Mouse (Mus musculus) layer of hippocampus, adult 9-11 months (tissue): Measurements from ENCODE around the gene Slc25a43.
"Not testable (repeated sequence)": the region's sequence is repeated elsewhere in the genome, so short reads cannot be mapped to it uniquely, and the experiment has no call there.

ENCODE experiments used
- DNase-seq: peaks from one replicate; pipeline ENCODE4 v3.0.0; 2022

Slc25a43 gene

GRCm38 (mm10) chrX:36789360-36789759, 45.9 kb downstream of the Slc25a43 start:
- DNase-seq = no peak

DNA sequence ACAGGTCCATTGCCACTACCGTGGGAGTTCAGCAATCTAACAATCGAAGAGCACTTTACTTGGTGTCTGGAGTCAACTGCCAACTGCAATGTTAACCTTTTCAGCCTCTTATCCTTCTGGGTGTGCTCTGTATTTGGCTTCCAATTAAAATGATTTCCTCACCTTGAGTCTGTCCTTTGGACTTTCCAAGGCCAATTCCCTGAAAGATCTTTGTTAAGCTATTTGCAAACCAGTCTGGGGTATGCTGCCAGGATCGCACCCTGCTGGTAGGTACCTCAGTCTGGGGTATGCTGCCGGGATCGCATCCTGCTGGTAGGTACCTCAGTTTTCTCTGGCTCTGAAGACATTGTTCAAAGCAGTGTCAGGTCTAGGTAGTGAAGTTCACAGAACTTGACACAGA, 51.1 kb downstream of the Slc25a43 start:
- no peak for DNase-seq

DNA sequence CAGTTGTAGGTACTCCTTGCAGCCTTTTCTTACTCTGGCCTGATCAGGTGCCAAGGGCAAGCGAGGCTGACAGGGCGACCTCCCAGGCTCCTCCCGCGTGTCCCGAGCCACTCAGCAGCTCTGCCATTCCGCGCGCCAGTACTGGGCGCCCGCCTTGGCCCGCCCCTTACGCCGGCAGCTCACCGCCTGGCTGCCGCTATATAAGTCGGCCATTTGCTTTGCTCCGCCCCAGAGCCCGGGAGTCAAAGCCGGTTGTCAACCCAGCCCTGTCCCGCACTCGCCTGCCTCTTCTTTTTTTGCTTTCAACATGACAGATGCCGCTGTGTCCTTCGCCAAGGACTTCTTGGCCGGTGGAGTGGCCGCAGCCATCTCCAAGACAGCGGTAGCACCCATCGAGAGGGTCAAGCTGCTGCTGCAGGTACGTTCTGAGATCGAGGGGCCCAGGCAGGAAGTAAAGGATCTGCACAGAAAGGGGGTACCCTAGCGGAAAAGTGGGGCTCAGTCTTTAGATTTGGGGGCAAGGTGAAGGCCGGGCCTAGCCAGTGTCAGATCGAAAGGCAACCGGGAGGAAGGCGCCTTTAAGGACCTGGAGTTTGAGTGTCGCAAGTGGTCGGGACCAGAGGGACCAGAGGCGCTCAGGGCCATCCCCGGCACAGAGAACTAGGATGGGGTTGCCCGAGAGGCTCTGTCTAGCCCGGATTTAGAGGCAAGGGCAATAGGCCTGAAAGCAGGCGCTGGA, 52.1 kb downstream of the Slc25a43 start, which contains the start of gene Slc25a5:
TSS of gene Slc25a5 (plus strand) at position 228 of the 739 bp plus-strand sequence.
- DNase-seq = peak; percentile 84

DNA sequence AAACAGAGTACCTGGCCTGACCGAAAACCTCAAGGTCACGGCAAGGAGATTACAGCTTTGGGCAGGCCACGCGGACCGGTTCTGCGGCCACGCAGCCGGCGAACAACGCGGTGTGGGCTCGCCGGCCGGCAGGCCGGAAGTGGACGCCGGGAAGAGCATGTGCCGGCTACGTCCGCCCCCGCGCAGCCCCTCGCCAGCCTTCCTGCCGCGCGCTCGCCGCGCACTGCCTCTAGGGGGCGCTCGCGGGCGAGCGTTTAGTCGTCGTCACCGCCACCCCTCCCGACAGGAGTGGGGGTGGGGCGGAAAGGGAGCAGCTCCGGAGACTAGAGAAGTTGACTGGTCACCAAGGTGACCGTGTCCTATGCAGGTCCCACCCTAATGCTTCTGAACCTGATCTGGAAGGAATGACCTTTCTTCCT, 52.7 kb downstream of the Slc25a43 start:
- DNase-seq = peak; percentile 82

DNA sequence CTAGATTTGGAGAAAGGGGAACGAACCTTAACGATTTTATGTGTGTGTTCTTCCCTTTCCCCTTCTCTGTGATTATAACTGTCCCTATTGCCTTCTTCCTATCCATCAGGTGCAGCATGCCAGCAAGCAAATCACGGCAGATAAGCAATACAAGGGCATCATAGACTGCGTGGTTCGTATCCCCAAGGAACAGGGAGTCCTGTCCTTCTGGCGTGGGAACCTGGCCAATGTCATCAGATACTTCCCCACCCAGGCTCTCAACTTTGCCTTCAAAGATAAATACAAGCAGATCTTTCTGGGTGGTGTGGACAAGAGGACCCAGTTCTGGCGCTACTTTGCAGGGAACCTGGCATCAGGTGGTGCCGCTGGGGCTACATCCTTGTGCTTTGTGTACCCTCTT, 53.3 kb downstream of the Slc25a43 start:
- not testable (repeated sequence) for DNase-seq

GRCm38 (mm10) chrX:36799131-36799879, 55.8 kb downstream of the Slc25a43 start:
- no peak for DNase-seq

DNA sequence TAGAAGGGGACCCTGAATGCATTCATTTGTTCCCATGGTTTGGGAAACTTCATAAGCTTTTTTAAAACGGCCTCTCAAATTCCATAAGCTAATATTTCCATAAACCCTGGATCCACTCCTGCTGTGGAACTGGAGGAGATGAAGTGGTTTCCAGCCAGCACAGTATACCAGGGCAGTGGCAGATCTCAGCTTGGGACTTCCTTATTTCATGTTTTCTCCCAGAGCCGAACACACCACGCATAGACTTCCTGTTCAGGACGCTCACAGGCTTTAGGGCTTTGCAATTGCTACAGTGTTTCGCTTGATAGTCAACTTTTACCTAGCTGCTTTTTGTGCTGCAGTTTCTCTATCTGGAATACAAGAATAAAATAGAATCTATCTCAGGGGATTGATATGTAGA, 59.7 kb downstream of the Slc25a43 start:
- no peak for DNase-seq

DNA sequence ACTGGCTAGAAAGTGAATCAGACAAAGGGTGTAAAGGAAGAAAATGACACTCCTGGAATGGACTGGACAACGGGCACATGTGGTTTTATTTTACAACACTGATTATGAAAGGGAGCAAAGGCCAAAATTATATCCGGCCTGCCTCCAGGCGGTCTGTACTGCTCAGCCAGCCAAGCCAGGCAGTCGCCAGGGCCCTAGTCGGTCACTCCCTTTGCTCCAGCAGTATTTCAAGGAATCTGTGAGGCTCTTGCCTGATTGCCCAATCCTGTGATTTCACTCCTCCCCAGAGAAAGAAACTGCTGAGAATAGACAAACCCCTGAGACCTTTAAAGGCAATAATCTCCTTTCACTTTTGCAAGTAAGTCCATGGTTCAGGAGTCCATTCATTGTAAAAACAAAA, 60.7 kb downstream of the Slc25a43 start:
- no peak for DNase-seq

DNA sequence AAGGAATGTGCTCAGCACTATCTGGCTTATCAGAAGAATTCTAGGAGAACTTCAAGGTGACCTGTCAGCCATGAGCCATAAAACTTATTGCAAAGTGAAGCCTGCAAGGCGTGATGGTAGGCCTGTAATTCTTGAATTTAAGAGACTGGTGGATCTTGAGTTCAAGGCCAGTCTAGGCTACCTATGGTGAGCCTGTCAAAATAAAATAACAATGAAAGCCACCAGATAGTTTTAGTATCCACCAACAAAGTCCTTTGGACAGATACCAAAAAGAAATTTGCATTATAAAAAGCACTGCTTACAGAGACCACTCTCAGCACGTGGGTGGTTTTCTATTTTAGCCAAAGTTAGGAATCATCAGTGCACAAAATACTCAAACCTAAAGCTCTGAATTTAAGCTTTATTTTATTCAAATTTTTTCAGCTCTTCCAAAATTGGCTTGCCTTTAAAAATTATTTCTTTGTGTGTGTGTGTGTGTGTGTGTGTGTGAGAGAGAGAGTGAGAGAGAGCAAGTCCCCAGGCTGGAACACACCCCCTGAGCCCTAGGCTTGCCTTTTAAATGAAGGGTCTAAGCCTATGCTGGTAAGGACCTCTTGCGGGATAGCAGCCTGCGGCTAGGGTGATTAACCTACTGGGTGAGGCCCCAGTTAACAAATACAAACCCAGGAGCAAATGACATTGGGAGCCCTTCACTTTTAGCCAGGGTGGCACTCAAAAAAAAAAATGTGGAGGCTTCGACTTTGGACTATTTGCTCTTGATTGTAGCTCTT, 62.2 kb downstream of the Slc25a43 start:
- DNase-seq = no peak

GRCm38 (mm10) chrX:36807360-36808317, 64.2 kb downstream of the Slc25a43 start:
- peak; percentile 91 for DNase-seq

DNA sequence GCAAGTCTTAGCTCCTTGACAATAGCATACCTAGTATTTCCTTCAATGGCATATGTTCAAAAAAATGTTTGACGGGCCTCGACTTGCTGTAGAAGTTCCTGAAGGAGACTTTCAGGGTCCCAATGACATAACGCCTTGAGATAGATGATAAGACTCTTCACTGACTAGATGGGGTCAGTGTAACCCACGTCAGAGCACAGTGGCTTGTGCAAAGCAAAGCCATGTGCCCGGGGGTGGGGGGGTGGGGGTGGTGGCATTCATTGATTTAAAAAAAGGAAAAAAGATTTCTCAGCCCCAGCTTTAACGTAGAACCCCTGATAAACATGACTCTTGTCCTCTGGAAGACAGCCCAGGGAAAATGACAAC, 64.8 kb downstream of the Slc25a43 start:
- DNase-seq = no peak

GRCm38 (mm10) chrX:36811377-36811776, 67.9 kb downstream of the Slc25a43 start:
- DNase-seq = no peak

GRCm38 (mm10) chrX:36814161-36814836, 70.8 kb downstream of the Slc25a43 start:
- DNase-seq = no peak

GRCm38 (mm10) chrX:36815022-36815421, 71.6 kb downstream of the Slc25a43 start:
- no peak for DNase-seq

DNA sequence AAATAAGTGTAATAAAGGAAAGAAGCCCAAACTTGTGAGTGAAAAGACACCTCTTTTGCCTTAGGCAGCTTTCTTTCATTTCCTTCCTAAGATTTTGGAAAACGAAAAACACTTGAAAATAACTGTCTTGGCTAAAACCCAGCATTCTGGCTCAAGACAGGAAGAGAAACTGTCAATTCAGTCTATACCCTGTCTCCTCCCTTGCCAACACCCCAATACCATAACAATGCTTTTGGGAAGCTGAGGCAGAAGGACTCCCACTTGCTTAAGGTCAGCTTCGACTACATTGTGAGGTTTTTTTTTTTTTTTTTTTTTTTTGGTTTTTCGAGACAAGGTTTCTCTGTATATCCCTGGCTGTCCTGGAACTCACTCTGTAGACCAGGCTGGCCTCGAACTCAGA, 72.0 kb downstream of the Slc25a43 start:
- no peak for DNase-seq

DNA sequence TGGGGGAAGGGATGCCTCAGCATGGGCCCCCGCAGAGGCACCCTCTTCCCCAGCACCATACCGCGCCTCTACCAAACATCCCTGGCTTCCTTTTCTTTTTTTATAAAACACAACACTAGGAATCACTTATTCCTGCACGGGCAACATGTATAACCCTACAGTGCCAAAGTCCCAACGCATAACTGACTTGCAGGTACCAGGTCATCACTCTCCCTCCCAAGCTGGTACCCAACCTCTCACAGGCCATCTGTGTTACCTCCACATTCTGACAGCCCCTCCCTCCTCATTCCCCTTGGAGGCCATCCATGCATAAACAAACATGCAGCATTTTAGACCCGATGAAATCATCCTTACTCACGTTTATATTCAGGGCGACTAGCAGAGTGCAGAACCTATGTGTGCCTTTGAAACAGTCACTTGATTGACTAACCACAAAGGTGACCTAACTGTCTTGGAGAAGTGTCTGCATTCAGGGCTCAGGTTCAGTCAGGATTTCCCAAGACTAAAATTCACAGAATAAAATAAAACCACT, 73.0 kb downstream of the Slc25a43 start:
- DNase-seq = no peak

DNA sequence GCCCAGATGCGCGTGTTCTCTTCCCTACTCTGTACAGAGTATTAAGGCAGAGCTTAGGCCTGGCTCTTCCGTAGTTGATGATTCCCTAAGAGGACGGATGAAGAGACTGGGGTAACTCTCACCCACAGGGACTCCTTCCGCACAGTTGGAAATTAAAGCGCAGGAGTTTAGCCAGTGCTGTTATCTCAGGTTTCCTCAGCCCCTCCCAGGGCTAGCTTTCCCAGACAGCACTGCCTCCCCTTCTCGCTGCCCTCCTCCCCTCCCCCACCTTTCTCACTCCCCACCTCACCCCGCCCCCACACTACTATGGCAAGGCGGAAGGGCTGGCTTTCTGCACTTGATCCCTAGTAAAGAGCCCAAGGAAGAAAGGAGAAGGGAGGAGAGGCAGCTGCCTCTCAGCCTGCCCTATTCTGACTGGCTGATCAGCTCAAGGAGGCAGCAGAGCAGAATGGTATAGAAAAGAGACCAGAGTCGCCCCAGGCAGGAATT, 73.5 kb downstream of the Slc25a43 start:
- DNase-seq = no peak

- DNase-seq = no peak
Measured at GRCm38 (mm10) chrX:36819575-36819974, 76.1 kb downstream of the Slc25a43 start.

- DNase-seq = no peak
Measured at GRCm38 (mm10) chrX:36820201-36820600, 76.7 kb downstream of the Slc25a43 start.

GRCm38 (mm10) chrX:36823932-36824711, 80.7 kb downstream of the Slc25a43 start:
- DNase-seq = no peak
